Mouse (Mus musculus) CD4-positive naive resting alpha-beta T cell, adult 57 days (primary cell): Measurements from ENCODE around the gene 2310050C09Rik. TPM values are rescaled to one million over a fixed set of nuclear protein-coding genes. Genes with fewer than 3 reads are reported as not detected.

Experiments used
- total RNA-seq: library from RNA; stranded (reverse); gene quantifications from one replicate; pipeline ENCODE4 v1.2.4, GENCODE M21; 2023

The 2310050C09Rik gene
- not detected for total RNA-seq

DNA sequence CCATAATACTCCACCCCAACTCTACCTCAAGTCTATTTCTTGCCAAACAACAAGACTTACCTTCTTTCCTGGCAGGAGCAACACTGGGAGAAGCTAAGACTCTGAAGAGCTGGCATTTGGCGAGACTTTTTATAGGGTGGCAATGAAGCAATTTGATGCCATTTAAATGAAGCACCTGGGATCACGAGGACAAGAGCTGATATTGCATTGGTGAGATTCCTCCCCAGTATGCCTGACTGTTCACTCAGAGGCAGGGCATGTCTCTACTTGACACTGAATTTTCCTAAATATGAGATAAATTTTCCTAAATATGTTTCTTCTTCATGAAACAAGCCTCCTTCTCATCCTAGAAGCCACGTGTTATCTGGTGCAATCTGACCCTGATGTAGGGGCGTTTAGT lies at the start of gene 2310050C09Rik:
Gene 2310050C09Rik, minus strand, starts transcription at position 101 of the 400 bp plus-strand sequence.

DNA sequence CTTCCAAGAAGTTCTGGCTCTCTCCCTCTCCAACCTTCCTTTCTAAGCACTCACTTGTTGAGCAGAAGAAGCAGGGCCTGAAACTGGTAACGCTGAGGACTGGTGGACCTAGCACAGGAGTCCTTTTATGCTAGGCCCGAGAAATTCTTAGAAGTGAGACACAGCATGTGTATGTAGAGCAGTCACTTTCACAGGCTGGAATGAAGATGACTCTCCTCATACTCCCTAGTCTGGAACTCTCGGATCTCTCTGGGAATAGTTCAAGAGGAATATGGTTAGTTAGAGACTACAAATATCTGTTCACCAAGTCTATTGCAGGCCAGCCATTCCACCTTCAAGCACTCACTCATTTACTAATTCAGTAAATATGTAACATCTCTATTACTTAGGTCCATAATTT lies 18.8 kb downstream of the 2310050C09Rik start, which contains the start of gene Lce1l:
Gene Lce1l, minus strand, starts transcription at position 101 of the 400 bp plus-strand sequence.

DNA sequence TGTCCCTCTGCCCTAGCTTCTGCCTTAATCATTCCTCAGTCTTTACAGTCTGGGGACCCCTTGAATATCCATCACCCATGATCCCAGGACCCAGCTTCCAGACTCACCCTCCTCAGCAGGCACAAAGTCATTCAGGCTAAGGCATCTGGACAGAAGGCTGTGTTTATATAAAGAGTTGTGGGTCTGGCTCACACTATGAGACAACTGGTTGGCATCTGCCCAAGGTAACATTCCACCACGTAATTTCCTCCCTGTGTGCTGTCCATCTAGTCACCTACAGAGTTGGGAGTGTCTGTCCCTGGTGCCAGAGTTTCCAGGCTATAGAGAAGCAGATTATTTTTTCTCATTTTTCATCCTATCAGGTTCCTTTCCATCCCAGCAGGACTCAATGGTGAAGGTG lies 42.9 kb downstream of the 2310050C09Rik start, which contains the start of gene Kprp:
Gene Kprp, minus strand, starts transcription at position 140 of the 400 bp plus-strand sequence.

Other genes with a start within 250 kb of the 2310050C09Rik start
- not detected for gene Lce6a, start 248.6 kb downstream of the 2310050C09Rik start, total RNA-seq
- gene Lce1a1, start 221.9 kb downstream of the 2310050C09Rik start, total RNA-seq = not detected
- not detected for gene Lce1b, start 213.3 kb downstream of the 2310050C09Rik start, total RNA-seq
- not detected for gene Lce1a2, start 199.9 kb downstream of the 2310050C09Rik start, total RNA-seq
- gene Lce1c, start 191.0 kb downstream of the 2310050C09Rik start, total RNA-seq = not detected
- not detected for gene Lce1d, start 183.0 kb downstream of the 2310050C09Rik start, total RNA-seq
- not detected for gene Lce1e, start 161.1 kb downstream of the 2310050C09Rik start, total RNA-seq
- not detected for gene Lce1f, start 149.9 kb downstream of the 2310050C09Rik start, total RNA-seq
- gene Gm38119, start 131.1 kb downstream of the 2310050C09Rik start, total RNA-seq = not detected
- not detected for gene Lce1g, start 117.9 kb downstream of the 2310050C09Rik start, total RNA-seq
- gene Lce1h, start 105.2 kb downstream of the 2310050C09Rik start, total RNA-seq = not detected
- gene Lce1i, start 91.3 kb downstream of the 2310050C09Rik start, total RNA-seq = not detected
- gene Lce1j, start 79.7 kb downstream of the 2310050C09Rik start, total RNA-seq = not detected
- gene Lce1k, start 62.3 kb downstream of the 2310050C09Rik start, total RNA-seq = not detected
- not detected for gene Kprp, start 43.0 kb downstream of the 2310050C09Rik start, total RNA-seq
- not detected for gene Lce1l, start 18.9 kb downstream of the 2310050C09Rik start, total RNA-seq
- gene Lce3a, start 56.0 kb upstream of the 2310050C09Rik start, total RNA-seq = not detected
- not detected for gene Lce3b, start 62.8 kb upstream of the 2310050C09Rik start, total RNA-seq
- not detected for gene Lce3c, start 74.3 kb upstream of the 2310050C09Rik start, total RNA-seq
- not detected for gene Lce3d, start 87.2 kb upstream of the 2310050C09Rik start, total RNA-seq
- gene Lce3e, start 96.8 kb upstream of the 2310050C09Rik start, total RNA-seq = not detected
- gene Lce3f, start 122.0 kb upstream of the 2310050C09Rik start, total RNA-seq = not detected
- not detected for gene Crct1, start 145.5 kb upstream of the 2310050C09Rik start, total RNA-seq
- gene Lce1m, start 148.8 kb upstream of the 2310050C09Rik start, total RNA-seq = not detected
- gene Gm4858, start 198.6 kb upstream of the 2310050C09Rik start, total RNA-seq = not detected